Mouse (Mus musculus): ENCODE data around the gene Cdkl5.

Gene Cdkl5

GRCm38 (mm10) chrX:160735650-160736049 is 258.9 kb downstream of the Cdkl5 start, which contains the start of gene Ppef1:
Gene Ppef1 (minus strand): TSS chrX:160735765.
- DNase-seq (ENCODE audit: low spot score in 2 of 2) = no peak
